8 mouse cellular contexts compared by ENCODE assay signal in genomic region chr7:130935421-130935792, GRCm38 (mm10). TPM values are rescaled to one million over a fixed set of nuclear protein-coding genes. Genes with fewer than 3 reads are reported as not detected.
DNase-seq lines count a peak whose midpoint lies in the region; ATAC-seq and TF ChIP-seq lines count a peak whose summit lies in the region.

No protein-coding gene starts in this region.

- 9% methylated on average over 16 of the region's 16 CpGs for WGBS in lung, embryonic 15.5 days

- H3K36me3 ChIP-seq in testis, adult 2 months (ENCODE audit: control insufficient read depth, insufficient read depth, low read length) = no peaks in the 10 kb centered on the region
- no peaks in the 10 kb centered on the region for H3K36me3 ChIP-seq in lung, embryonic 15.5 days

- H3K4me2 ChIP-seq in lung, embryonic 15.5 days = peak overlapping the region; percentile 89

- H3K27ac ChIP-seq in testis, adult 2 months (ENCODE audit: control insufficient read depth, insufficient read depth, low read depth, low read length) = no peak overlapping the region
- H3K27ac ChIP-seq in lung, embryonic 15.5 days = no peak overlapping the region

- intact Hi-C loops in gastrocnemius, postnatal 14 days (cut with DNase I; ENCODE audit: low total_unique reads) = loop anchor here (5.0 kb wide), 1 partner anchor 37 kb away; no protein-coding TSS in a partner anchor

- H3K4me1 ChIP-seq in testis, adult 2 months (ENCODE audit: control insufficient read depth, insufficient read depth, low read length) = peaks cover 7% of the 10 kb centered on the region
- H3K4me1 ChIP-seq in lung, embryonic 15.5 days = peaks cover 19% of the 10 kb centered on the region

- H3K4me3 ChIP-seq in testis, adult 2 months (ENCODE audit: control insufficient read depth, low read depth, low read length) = peak overlapping the region; percentile 2; the same call in 1 of the 2 replicates
- H3K4me3 ChIP-seq in lung, embryonic 15.5 days = peak overlapping the region; percentile 55

- ATAC-seq in lung, embryonic 15.5 days (ENCODE audit: borderline replicate concordance, extremely low read depth, low FRiP score, low TSS enrichment) = no peak

- H3K27me3 ChIP-seq in testis, adult 2 months (ENCODE audit: control insufficient read depth, insufficient read depth, low read length) = no peaks in the 10 kb centered on the region
- peaks cover 73% of the 10 kb centered on the region for H3K27me3 ChIP-seq in lung, embryonic 15.5 days

- TF ChIP-seq POLR2A in testis, adult 2 months (IDR thresholded peaks at IDR 0.05; ENCODE audit: control insufficient read depth, low read depth, low read length) = no peak

- no peaks in the 10 kb centered on the region for H3K9me3 ChIP-seq in lung, embryonic 15.5 days

- peak overlapping the region; percentile 31; the same call in 1 of the 2 replicates for H3K9ac ChIP-seq in lung, embryonic 15.5 days

- DNase-seq in adrenal gland, postnatal 14 days = peak; percentile 46
- no peak for DNase-seq in adrenal gland, adult 2 months
- DNase-seq in testis, postnatal 10 days (ENCODE audit: low spot score) = no peak
- DNase-seq in cerebellum, postnatal 10 days = no peak
- DNase-seq in retina, postnatal 1 day = no peak
- no peak for DNase-seq in gastrocnemius, postnatal 14 days

- no peak for TF ChIP-seq CTCF in testis, adult 2 months (IDR thresholded peaks at IDR 0.05; ENCODE audit: control insufficient read depth, insufficient read depth, insufficient replicate concordance, low read depth, low read length)

RNA-seq across cellular contexts. Expression of gene Htra1, which starts 0.5 kb away (rescaled TPM):
- 77.0 and 81.6 TPM in 2 replicates for total RNA-seq in adrenal gland, postnatal 14 days (2021)
- total RNA-seq in adrenal gland, adult 2 months (2021) = 10 to 100 TPM; 34.5 to 87.0 TPM
- polyA plus RNA-seq in adrenal gland, adult 2 months (2012; rRNA removed) = 90.6 and 134 TPM in 2 replicates
- polyA plus RNA-seq in testis, adult 2 months (2012; rRNA removed) = 6.7 and 7.3 TPM in 2 replicates
- 58.0 and 59.7 TPM in 2 replicates for polyA plus RNA-seq in lung, embryonic 15.5 days (2015; fragmentation: Nextera tagmentation; extraction: Ambion mirVana)
- total RNA-seq in gastrocnemius, postnatal 14 days (2021) = 10 to 100 TPM; 65.3 to 77.2 TPM
